Mouse (Mus musculus): ENCODE measurements around the gene Hoxb7.

- TF ChIP-seq CTCF (IDR thresholded peaks at IDR 0.05; ENCODE audit: low read depth) (no peak), EP300 (IDR thresholded peaks at IDR 0.05; ENCODE audit: low read depth) (no peak)
These were observed 32.9 kb downstream of the Hoxb7 start for GRCm38 (mm10) chr11:96319071-96319902.
